Mouse (Mus musculus) stomach, postnatal 0 days (tissue): ENCODE data around the gene St13. TPM values are rescaled to one million over a fixed set of nuclear protein-coding genes. Genes with fewer than 3 reads are reported as not detected.
A peak's percentile ranks its signal among the peaks of the same experiment; 100 is the strongest.

Experiments
- ATAC-seq: fragments of 200-750 bp; cut with Nextera tagmentation; 2 replicates; pipeline ENCODE4 v1.8.0; 2017; ENCODE audit not compliant: low FRiP score, low TSS enrichment
- DNase-seq: peaks from one replicate; pipeline ENCODE4 v3.0.0-alpha.2; 2016; ENCODE audit warnings: low spot score
- H3K27ac ChIP-seq: fragments of 300-500 bp; sonication (generic); replicated peaks from 2 replicates; pipeline ENCODE4 v1.5.1; 2014; ENCODE audit warnings: mild to moderate bottlenecking, control low read depth
- H3K27me3 ChIP-seq: fragments of 300-500 bp; sonication (generic); 2 replicates; pipeline ENCODE4 v1.6.1; 2014; ENCODE audit warnings: low read length; ENCODE audit not compliant: control insufficient read depth, insufficient read depth
- H3K36me3 ChIP-seq: fragments of 300-500 bp; sonication (generic); 2 replicates; pipeline ENCODE4 v1.6.1; 2014; ENCODE audit warnings: low read length, mixed read lengths; ENCODE audit not compliant: control insufficient read depth, insufficient read depth
- H3K4me1 ChIP-seq: fragments of 300-500 bp; sonication (generic); replicated peaks from 2 replicates; pipeline ENCODE4 v1.6.1; 2014; ENCODE audit warnings: antibody characterized with exemption; ENCODE audit not compliant: control insufficient read depth, insufficient read depth
- H3K4me2 ChIP-seq: fragments of 300-500 bp; sonication (generic); replicated peaks from 2 replicates; pipeline ENCODE4 v1.6.1; 2014; ENCODE audit warnings: low read depth, mild to moderate bottlenecking, control low read depth, moderate library complexity
- H3K4me3 ChIP-seq: fragments of 300-500 bp; sonication (generic); 2 replicates; pipeline ENCODE4 v1.5.1; 2014; ENCODE audit warnings: low read depth, low read length, control low read depth
- H3K9ac ChIP-seq: fragments of 300-500 bp; sonication (generic); 2 replicates; pipeline ENCODE4 v1.6.1; 2014; ENCODE audit warnings: mild to moderate bottlenecking, low read length, control low read depth, mixed read lengths
- H3K9me3 ChIP-seq: fragments of 300-500 bp; sonication (generic); 2 replicates; pipeline ENCODE4 v1.6.1; 2016; ENCODE audit warnings: low read length; ENCODE audit not compliant: control insufficient read depth
- CTCF ChIP-seq: IDR thresholded peaks from 2 replicates; pipeline ENCODE4 v1.5.1; 2016; ENCODE audit warnings: antibody characterized with exemption, low read depth, mild to moderate bottlenecking, moderate library complexity
- EP300 ChIP-seq: optimal IDR thresholded peaks from 2 replicates; pipeline ENCODE3; 2016; ENCODE audit warnings: antibody characterized with exemption
- WGBS: fragments of 180-500 bp; shearing (Covaris S2); extraction: QIAGEN DNeasy Blood & Tissue Kit; methylation state at CpG from one replicate; pipeline ENCODE4 v1.1.7; 2014; 5-methylcytosine and 5-hydroxymethylcytosine counted together
- polyA plus RNA-seq: library from polyadenylated mRNA; unstranded; fragments of >200 nt; fragmentation: Nextera tagmentation; extraction: Ambion mirVana; gene quantifications from 2 replicates; pipeline ENCODE4 v1.2.1, GENCODE M21; 2015

Gene St13
- 79.5 and 80.2 TPM in 2 replicates for polyA plus RNA-seq

GRCm38 (mm10) chr15:81399638-81400315 is at the start of gene St13, which contains the start of gene Xpnpep3:
Gene St13 (minus strand): TSS chr15:81400077.
Gene Xpnpep3 (plus strand): TSS chr15:81400138.
- under 1% methylated on average over 50 of the region's 50 CpGs for WGBS
- Histone ChIP-seq H3K27ac (peak within 1 kb of the TSS; percentile 94), H3K4me2 (peak within 1 kb of the TSS; percentile 67), H3K9me3 (no peaks in the 10 kb centered on the region), H3K9ac (peak within 1 kb of the TSS; percentile 97), H3K36me3 (no peaks in the 10 kb centered on the region), H3K27me3 (no peaks in the 10 kb centered on the region), H3K4me1 (no peaks in the 10 kb centered on the region; the same call in 1 of the 2 replicates), H3K4me3 (peak within 1 kb of the TSS; percentile 99)
- ATAC-seq (peak; percentile 100), DNase-seq (peak; percentile 98)
- peak; percentile 93 for TF ChIP-seq EP300
- TF ChIP-seq CTCF: no peak

GRCm38 (mm10) chr15:81448463-81448862 is 48.6 kb upstream of the St13 start:
- H3K36me3 ChIP-seq: peaks cover 9% of the 10 kb centered on the region
- H3K4me2 ChIP-seq: no peak overlapping the region
- TF ChIP-seq EP300: no peak
- peak; percentile 90 for TF ChIP-seq CTCF
- peak; percentile 77; the same call in 1 of the 2 replicates for ATAC-seq
- H3K4me3 ChIP-seq: no peak overlapping the region
- H3K4me1 ChIP-seq: no peaks in the 10 kb centered on the region
- no peak overlapping the region for H3K27ac ChIP-seq
- H3K27me3 ChIP-seq: no peaks in the 10 kb centered on the region
- peak; percentile 43 for DNase-seq
- H3K9ac ChIP-seq: no peak overlapping the region
- H3K9me3 ChIP-seq: no peaks in the 10 kb centered on the region
- WGBS: 35% methylated on average over 3 of the region's 3 CpGs

DNA sequence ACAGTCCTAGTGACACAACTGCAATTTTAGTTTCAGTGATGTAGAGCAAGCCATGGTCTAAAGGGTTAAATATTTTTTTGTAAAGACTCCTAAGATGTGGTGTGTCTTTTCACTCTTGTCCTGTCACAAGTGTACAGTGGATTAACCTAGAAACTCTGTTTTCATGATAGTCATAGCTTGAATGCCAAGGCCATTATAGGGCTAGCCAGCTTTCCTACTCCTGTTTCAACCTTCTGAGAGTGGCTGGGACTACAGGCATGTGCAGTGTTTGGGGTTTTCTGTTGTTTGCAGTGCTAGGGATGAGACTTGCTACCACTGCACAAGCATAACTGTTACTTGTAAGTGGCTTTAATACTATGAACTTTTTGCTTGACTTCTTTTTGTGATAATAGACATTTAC is 39.4 kb upstream of the St13 start:
- no peak for TF ChIP-seq EP300
- TF ChIP-seq CTCF: no peak
- Histone ChIP-seq H3K27me3 (no peaks in the 10 kb centered on the region), H3K27ac (no peak overlapping the region), H3K4me2 (no peak overlapping the region), H3K4me1 (no peaks in the 10 kb centered on the region), H3K4me3 (no peak overlapping the region), H3K36me3 (peaks cover 8% of the 10 kb centered on the region; the same call in 1 of the 2 replicates), H3K9me3 (no peaks in the 10 kb centered on the region), H3K9ac (no peak overlapping the region)
- ATAC-seq (no peak), DNase-seq (no peak)

DNA sequence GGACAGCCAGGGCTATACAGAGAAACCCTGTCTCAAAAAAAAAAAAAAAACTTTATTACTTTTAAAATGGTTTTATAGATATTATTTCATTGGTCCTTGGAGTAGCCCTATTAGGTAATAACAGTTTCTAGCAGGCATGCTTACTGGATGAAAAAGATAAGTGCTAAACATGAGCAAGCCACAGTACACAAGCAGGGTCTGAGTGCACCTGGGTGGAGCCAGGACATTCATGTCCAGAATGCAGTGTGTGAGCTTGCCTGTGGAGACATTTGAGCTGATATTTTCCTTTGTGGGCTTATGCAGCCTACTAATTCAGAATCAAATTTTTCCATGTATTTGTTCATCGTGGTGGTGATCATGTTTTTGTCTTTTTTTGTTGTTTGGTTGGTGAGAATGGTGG is 38.5 kb upstream of the St13 start:
- no peak for ATAC-seq
- Histone ChIP-seq H3K4me2 (no peak overlapping the region), H3K4me1 (no peaks in the 10 kb centered on the region), H3K27me3 (no peaks in the 10 kb centered on the region), H3K27ac (no peak overlapping the region), H3K9me3 (no peaks in the 10 kb centered on the region), H3K36me3 (peaks cover 7% of the 10 kb centered on the region; the same call in 1 of the 2 replicates), H3K4me3 (no peak overlapping the region), H3K9ac (no peak overlapping the region)
- DNase-seq: no peak
- 95% methylated on average over 1 of the region's 1 CpGs for WGBS
- TF ChIP-seq CTCF (no peak), EP300 (no peak)

DNA sequence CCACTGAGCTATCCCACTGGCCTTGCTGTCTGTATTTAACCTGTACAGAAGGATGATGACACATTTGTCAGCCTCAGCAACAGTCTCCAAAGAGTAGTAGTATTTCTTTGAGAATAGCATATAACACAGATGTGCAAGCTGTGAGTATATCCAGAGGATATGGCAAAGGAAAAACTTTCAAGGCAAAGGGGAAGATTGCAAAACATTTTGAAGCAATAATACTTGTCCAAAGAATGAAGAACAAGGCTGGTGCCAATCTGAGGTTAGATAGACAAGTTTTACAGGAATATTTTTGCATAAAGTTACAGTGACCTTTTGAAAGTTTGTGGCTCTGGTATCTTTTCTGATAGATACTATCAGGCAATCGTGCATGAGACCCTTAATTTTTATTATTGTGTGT is 31.3 kb upstream of the St13 start:
- Histone ChIP-seq H3K27me3 (no peaks in the 10 kb centered on the region), H3K27ac (no peak overlapping the region), H3K9ac (no peak overlapping the region), H3K4me1 (no peaks in the 10 kb centered on the region), H3K36me3 (no peaks in the 10 kb centered on the region; the same call in 1 of the 2 replicates), H3K9me3 (no peaks in the 10 kb centered on the region), H3K4me2 (no peak overlapping the region), H3K4me3 (no peak overlapping the region)
- DNase-seq (no peak), ATAC-seq (no peak)
- no peak for TF ChIP-seq CTCF
- no peak for TF ChIP-seq EP300
- 78% methylated on average over 1 of the region's 1 CpGs for WGBS

GRCm38 (mm10) chr15:81427947-81428346 is 28.1 kb upstream of the St13 start:
- Histone ChIP-seq H3K27me3 (no peaks in the 10 kb centered on the region), H3K36me3 (no peaks in the 10 kb centered on the region; the same call in 1 of the 2 replicates), H3K27ac (no peak overlapping the region), H3K9ac (no peak overlapping the region), H3K4me3 (no peak overlapping the region), H3K9me3 (no peaks in the 10 kb centered on the region), H3K4me1 (no peaks in the 10 kb centered on the region), H3K4me2 (no peak overlapping the region)
- ATAC-seq (no peak), DNase-seq (no peak)
- 66% methylated on average over 2 of the region's 2 CpGs for WGBS
- TF ChIP-seq EP300 (no peak), CTCF (peak; percentile 42)
